Mouse (Mus musculus) testis, postnatal 10 days (tissue): Measurements from ENCODE around the gene Abca12.
A peak's percentile ranks its signal among the peaks of the same experiment; 100 is the strongest.

Experiments used
- DNase-seq: peaks from one replicate; pipeline ENCODE4 v3.0.0; 2021; ENCODE audit warnings: low spot score

Abca12 gene

GRCm38 (mm10) chr1:71414810-71415209, at the start of gene Abca12:
TSS of gene Abca12 (minus strand) at chr1:71414910.
- DNase-seq: no peak

GRCm38 (mm10) chr1:71457961-71458360, 43.3 kb upstream of the Abca12 start:
- DNase-seq: peak; percentile 50

- DNase-seq: no peak
Observed at GRCm38 (mm10) chr1:71447424-71447823, 32.7 kb upstream of the Abca12 start.

- DNase-seq: no peak
Observed at GRCm38 (mm10) chr1:71421741-71422333, 7.1 kb upstream of the Abca12 start.

GRCm38 (mm10) chr1:71418467-71418866, 3.8 kb upstream of the Abca12 start:
- DNase-seq: no peak

- DNase-seq: no peak
Observed at GRCm38 (mm10) chr1:71417951-71418350, 3.2 kb upstream of the Abca12 start.

GRCm38 (mm10) chr1:71414084-71414483, 626 bp downstream of the Abca12 start:
- no peak for DNase-seq

GRCm38 (mm10) chr1:71413114-71413513, 1.6 kb downstream of the Abca12 start:
- DNase-seq: no peak

- DNase-seq: no peak
Observed at GRCm38 (mm10) chr1:71407711-71408110, 7.0 kb downstream of the Abca12 start.

- no peak for DNase-seq
Observed at GRCm38 (mm10) chr1:71397635-71398034, 17.1 kb downstream of the Abca12 start.

GRCm38 (mm10) chr1:71396105-71396504, 18.6 kb downstream of the Abca12 start:
- DNase-seq: no peak

GRCm38 (mm10) chr1:71394177-71394576, 20.5 kb downstream of the Abca12 start:
- DNase-seq: no peak

- DNase-seq: no peak
Observed at GRCm38 (mm10) chr1:71393489-71393888, 21.2 kb downstream of the Abca12 start.

GRCm38 (mm10) chr1:71392463-71392862, 22.2 kb downstream of the Abca12 start:
- DNase-seq: no peak

GRCm38 (mm10) chr1:71386593-71386992, 28.1 kb downstream of the Abca12 start:
- DNase-seq: no peak

- no peak for DNase-seq
Observed at GRCm38 (mm10) chr1:71384098-71384497, 30.6 kb downstream of the Abca12 start.

GRCm38 (mm10) chr1:71373090-71373489, 41.6 kb downstream of the Abca12 start:
- DNase-seq: no peak

GRCm38 (mm10) chr1:71370266-71370665, 44.4 kb downstream of the Abca12 start:
- no peak for DNase-seq

- DNase-seq: no peak
Observed at GRCm38 (mm10) chr1:71367770-71368169, 46.9 kb downstream of the Abca12 start.

- DNase-seq: no peak
Observed at GRCm38 (mm10) chr1:71342861-71343554, 71.7 kb downstream of the Abca12 start.

- no peak for DNase-seq
Observed at GRCm38 (mm10) chr1:71342261-71342594, 72.5 kb downstream of the Abca12 start.

GRCm38 (mm10) chr1:71341370-71342260, 73.1 kb downstream of the Abca12 start:
- no peak for DNase-seq
